Mouse (Mus musculus) gastrocnemius, postnatal 4 days (tissue): ENCODE data around the gene Dzip1. TPM values are rescaled to one million over a fixed set of nuclear protein-coding genes. Genes with fewer than 3 reads are reported as not detected.

ENCODE experiments used
- DNase-seq, 2 experiments: peaks; one replicate each; pipeline ENCODE4 v3.0.0; 2021 to 2022; ENCODE audit warnings: low spot score in 2 of 2, mixed read lengths in 2 of 2
- long read RNA-seq, 2 experiments: library from polyadenylated mRNA; stranded (forward); transcript quantifications; one replicate each; pipeline ENCODE4 v2.0.0; 2021
- total RNA-seq, 2 experiments: library from RNA; stranded (reverse); gene quantifications; 2 replicates each; pipeline ENCODE4 v1.2.3; 2021

Gene Dzip1
- 10 to 100 TPM; 14.0 to 14.4 TPM for total RNA-seq
- long read RNA-seq, experiment 1, partial matches to known transcripts: 0 of 4 reads
- long read RNA-seq, experiment 1, other reads (novel, unspliced or antisense): 4 of 4 reads
- long read RNA-seq, experiment 2, full-length matches to known transcripts: 1 of 9 reads
- long read RNA-seq, experiment 2, partial matches to known transcripts: 4 of 9 reads
- long read RNA-seq, experiment 2, other reads (novel, unspliced or antisense): 4 of 9 reads

DNA sequence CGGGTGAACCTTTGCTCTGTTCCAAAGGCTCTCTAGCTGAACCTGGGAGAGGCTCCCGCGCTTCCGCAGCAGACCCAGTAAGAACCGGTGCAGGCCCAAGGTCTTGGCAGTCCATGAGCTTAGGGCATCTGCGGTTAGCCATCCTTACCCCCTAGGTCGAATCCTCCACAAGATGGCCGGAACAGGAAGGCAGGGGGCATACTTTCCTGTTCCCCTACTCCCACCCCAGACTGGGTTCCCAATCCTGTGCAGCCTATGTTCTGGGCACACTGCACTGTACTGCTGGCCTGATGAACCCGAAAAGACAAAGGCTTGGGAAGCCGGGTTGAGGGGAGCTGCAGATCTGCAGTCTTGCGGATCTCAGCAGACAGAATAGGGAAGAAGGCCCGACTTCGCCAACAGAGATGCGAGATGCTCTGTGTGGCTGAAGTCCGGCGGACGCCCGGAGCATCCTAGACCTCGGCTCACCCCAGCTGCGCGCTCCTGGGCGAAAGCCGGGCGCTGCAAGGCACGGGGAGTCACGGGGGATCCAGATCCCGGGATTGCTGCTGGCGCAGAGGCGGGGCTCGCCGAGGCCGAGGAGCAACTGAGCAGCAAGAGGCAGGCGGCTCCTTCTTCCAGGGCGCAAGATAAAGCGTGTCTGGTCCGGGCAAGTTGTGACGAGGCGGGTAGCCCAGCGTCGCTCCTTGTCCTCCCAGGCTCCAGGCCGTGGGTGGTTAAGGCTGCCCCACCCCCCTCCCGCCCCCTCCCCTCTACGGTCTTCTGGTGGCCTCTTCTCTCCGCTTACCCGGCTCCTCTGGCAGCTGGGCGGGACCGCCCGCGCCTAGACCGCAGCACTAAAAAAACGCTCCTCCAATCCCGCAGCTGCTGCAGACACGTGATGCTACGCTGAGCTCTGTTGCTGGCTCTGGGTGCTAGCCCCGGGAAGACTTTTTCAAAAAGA lies at the start of gene Dzip1:
Gene Dzip1, minus strand, starts transcription at position 788 of the 943 bp plus-strand sequence.
- peak; percentile 35 to 70 for DNase-seq

DNA sequence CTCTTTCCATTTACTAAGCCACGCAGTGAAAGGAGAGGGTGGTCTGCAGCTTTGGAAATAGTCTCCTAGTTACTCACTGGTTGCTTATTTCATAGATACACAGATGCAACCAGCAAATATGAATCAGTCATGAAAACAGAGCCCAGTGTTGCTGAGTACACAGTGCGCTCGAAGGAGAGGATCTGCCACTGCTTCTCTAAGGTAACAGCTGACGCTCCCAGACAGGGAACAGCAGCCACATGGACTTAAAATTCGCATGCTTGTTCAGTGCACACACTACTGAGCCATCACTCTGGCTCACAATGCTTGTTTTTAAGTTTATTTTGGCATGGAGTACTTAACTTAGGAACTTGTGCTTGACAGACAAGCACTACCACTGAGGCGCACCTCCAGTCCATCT lies 47.0 kb upstream of the Dzip1 start:
- DNase-seq: no peak

DNA sequence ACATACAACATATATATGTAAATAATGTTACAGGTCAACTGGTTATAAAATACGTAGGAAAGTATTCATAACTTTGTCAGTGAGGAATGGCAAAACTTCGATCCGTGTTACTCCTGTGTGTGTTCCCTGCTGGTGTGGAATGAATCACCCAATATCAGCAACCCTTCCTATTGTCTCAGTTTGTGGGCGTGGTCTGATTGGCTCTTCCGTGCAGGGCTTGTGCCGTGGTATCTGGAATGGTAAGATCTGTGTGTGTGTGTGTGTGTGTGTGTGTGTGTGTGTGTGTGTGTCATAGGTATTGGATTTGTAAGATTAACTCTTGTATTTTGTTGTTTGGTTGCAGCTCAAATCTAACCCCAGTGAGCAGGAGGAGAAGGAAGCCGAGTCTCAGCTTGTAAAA lies 42.4 kb upstream of the Dzip1 start:
- DNase-seq: no peak

DNA sequence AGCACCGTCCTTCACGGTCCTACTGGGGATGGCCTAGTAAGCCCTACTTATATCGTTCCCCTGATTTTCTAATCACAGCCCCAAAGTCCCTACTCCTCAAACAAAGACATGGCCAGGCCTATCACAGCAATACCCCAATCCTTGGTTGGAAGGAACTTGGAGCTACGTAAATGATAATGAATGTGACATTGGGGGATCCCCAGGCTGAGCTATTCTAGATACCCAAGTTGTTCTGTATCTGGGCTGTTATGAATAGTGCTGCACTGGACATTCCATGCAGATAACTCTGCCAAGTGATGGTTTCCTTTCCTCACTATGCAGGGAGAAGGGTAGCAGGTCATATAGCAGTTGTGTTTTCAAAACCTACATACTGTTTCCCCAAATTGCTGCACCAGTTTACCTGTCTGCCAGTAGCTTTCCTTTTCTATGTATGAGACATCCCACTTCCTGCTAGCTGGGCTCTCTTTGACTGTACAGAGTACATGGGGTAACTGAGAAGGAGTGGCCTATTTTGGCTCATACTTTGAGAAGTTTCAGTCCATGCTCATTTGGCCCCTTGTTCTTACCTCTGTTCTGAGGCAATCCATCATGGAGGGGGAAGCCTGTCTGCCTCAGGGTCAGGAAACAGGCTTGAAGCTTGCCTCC lies 40.2 kb upstream of the Dzip1 start:
- no peak for DNase-seq

DNA sequence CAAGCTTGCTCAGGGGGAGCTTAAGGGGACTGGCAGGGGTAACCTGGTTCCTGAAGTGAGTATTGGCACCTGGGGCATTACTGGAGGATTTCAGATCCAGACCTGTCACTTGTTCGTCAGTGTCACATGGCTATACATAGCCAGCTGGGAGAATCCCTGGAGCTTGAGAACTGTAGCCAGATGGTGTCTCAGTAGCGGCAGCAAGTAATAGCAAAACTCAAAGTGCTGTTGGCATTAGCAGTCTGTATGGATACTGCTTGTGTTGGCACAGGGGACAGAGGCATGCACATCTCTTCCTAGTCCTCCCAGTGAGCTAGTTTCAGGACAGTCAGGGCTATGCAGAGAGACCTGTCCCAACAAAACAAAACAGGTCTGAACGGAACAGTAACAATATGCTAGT lies 32.8 kb upstream of the Dzip1 start:
- DNase-seq: no peak

DNA sequence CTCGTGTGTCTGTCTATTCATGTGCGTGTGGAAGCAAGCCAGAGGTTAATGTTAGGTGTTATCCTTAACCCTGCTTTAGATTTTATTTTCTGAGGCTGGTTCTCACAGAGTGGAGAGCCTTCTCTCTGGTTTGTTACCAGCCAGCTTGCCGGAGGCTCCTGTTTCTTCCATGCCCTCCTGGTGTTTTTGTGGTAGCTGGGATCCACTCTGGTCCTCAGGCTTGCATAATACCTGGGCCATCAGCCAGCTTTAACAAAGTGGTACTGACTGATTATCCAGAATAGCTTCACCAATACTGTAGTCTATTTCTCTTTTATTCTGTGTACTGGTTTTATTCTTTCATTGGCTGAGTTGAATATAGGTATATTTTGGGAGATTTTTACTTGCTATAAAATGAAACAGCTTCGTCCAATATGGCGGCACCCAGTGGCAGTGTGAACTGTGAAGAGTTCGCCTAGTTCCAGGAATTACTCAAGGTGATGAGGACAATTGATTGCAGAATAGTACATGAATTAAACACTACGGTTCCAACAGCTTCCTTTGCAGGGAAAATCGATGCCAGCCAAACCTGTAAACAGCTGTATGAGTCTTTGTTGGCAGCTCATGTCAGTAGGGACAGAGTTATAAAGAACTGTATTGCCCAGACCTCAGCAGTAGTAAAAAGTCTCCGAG lies 26.8 kb upstream of the Dzip1 start:
- DNase-seq: no peak

DNA sequence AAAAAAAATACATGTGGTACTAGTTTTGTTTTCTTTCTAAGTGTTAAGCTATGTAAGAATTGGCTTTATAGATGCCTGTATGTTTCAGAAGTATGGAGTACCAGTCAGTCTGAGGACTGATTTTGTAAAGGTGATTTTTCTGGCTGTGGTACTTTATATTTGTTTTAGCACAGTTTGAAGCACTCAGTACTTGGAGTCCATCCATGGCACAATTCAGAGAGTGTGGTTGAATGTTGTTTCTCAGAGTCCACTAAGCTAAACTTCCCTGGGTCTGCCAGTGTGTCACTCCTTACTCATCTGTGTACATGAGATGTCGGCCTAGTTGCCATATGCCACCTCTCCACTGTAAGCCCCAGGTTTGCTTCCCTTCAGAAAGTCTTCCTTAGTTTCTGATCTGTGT lies 23.6 kb upstream of the Dzip1 start:
- DNase-seq: no peak

DNA sequence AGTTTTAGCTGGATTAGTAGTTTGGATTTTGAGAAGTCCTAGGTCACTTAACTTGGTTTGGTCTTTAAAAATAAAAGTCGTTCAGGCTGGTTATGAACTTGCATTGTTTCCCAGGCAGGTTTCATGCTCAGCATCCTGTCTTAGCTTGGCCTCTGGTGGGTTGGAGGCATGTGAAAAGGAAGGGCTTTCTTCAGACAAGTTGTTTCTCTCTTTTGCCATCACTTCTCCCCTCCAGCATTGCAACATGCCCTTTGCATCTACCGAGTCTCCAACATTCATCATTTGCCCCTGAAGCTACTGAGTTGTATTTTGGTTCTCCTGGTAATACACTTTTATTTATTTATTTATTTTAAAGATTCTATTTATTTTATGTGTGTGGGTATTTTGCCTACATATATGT lies 19.4 kb upstream of the Dzip1 start:
- DNase-seq: no peak

DNA sequence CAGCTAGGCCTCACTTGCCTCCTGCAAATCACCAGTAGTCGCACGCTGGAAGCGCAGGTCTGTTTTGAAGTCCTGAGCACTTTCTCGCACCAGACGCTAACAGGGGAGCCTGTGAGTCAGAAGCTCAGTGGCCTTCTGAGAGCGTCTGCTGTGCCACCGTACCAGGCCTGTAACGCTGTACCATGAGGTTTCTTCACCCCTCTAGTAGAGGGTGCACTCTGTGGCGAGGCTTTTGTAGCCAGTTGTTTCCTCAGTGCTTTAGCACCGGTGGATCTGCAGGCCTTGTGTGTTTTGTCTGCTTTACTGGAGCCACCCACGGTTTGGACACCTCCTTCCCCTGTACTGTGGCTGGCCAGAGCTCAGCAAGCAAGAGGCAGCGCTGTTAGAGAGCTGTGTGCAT lies 16.8 kb upstream of the Dzip1 start:
- DNase-seq: no peak

DNA sequence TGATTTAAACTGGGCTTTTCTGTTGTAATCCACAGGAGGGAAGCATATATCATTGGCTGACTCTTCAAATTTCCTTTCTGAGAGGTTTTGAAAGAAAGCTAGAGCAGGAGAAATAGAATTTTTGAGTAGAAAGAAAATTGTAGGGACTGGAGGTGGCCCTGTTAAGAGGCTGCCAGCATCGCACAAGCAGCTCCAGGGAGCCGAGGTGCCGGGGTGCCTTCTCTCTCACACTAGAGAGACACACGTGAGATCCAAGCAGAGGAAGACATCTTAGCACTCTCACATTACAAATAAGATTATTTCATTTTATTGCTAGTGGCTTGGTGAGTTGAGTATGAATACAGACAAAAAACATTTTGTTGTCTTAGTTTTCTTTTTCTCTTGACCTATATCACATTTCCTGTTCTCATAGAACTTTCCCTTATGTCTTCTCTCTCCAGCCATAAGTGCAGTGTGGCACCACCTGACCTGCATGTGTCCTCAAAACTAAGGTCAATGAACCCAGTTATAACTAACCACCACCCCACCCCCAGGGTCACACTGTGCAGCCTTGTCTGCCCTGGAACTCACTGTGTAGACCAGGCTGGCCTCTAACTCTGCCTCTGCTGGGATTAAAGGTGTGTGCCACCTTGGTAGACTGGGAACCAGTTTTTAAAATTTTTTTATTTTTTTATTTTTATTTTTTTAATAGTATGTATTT lies 15.7 kb upstream of the Dzip1 start:
- DNase-seq: no peak

DNA sequence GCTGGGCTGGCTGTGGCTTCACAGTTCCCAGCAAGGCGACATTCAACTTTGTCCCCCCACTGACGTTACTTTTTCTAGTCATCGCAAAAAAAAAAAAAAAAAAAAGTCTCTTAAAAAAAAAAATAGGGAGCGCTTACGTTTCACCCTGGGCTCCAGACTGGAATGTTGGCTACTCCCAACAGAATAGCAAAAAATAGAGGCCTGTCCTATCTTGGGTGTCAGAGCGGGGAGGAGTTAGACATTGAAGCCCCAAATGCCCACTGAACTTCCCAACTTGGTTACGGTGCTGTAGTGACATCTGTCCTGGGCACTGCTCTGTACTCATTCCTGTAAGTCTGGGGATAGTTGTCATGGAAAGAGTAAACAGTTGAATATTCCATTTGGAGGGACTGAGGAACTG lies 13.3 kb upstream of the Dzip1 start:
- no peak for DNase-seq

DNA sequence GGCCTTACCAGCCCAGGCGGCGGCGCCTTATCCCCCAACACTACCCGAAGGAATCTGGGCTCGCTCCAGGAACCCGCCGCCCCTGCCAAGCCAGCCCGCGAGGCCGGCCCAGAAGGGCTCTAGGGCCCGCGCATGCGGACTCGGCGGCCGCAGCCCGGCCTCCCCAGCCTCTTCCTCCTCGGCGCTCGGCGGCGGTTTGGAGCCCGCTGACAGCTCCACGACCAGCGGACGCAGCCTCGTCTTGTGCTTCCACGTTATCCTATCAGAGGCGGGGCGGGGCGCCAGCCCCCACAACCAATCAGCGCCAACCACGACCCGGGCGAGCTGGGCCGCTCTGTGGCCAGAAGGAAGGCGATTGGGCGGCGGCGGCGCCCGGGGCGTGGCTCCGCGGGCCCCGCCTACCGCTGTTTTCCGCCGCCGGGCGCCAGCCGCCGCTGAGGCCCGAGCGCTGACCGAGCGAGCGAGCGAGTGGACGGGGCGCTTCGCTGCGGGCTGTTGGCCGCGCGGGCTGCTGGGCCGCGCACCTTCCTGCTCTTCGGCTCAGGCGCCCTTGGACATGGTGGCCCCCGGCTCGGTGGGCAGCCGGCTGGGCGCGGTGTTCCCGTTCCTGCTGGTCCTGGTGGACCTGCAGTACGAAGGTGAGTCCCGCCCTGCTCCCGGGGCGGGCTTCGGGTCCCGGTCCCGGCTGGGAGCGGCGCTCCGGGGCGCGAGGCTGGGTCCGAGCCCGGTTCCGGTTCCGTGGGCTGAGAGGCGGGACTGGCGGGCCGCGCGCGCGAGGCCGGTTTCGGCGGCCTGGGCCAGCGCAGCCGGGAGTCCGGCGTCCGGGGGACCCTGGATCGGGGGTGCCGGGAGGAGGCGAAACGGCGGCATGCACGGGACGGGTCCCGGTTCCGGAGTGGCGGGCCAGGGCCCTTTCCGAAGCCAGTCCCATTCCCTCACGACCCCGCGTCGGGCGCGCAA lies 12.6 kb upstream of the Dzip1 start, which contains the start of gene Dnajc3:
Gene Dnajc3, plus strand, starts transcription at position 444 of the 960 bp plus-strand sequence.
- peak; percentile 99 to 100 for DNase-seq

DNA sequence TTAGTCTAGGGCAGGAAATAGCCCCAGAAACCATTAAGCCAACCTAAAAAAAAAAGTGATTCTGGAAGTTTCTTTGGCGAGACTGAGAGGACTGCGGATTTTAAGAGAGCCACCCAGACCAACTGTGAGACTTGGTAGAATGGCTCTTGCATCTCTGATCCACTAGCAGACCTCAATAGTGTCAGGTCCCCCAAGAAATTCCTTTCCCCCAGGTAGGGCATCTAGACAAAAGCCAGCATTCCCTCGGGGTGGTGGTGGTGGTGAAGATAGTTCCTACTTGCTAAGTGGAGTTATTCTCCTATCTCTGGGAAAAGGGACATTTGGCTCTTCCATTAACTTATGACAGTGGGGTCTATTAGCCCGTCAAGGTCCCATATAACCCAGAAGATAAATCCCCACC lies 11.7 kb upstream of the Dzip1 start:
- DNase-seq: no peak

DNA sequence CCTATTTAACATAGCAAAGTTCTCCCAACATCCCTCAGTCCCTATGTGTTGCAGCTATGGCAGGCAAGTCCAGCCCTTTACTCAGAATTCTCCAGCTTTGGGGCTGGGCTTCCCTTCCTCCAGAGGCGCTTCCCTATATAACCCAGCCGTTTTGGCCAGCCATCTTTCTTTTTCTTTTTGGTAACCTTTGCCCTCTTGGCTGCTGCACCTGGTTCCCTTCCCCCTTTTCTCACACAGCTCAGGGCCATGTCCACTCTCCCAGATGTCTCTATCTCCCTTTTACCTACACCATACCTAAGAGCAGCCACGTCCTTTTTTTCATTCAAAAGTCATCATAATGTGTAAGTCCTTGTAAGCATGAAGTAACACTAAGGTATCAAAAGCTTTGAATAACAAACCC lies 11.0 kb upstream of the Dzip1 start:
- DNase-seq: no peak

DNA sequence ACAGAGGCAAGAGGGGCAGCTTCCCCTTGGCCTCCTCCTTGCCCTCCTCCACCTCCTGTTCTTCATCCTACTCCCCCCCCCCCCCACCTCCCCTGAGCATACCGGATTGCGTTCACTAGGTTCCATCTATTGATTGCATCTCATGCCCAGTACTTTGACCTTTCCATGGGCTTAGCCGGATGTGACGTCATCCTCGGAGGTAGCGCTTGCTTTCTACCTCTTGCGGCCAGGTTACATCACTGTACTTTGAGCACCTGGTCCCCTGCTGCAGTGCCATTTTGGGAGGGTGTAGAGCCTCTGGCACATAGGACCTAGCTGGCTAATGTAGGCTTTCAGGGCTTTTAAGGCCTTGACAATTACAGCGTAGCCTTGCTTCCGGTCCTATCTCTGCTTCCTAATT lies 9.4 kb upstream of the Dzip1 start:
- DNase-seq: no peak

DNA sequence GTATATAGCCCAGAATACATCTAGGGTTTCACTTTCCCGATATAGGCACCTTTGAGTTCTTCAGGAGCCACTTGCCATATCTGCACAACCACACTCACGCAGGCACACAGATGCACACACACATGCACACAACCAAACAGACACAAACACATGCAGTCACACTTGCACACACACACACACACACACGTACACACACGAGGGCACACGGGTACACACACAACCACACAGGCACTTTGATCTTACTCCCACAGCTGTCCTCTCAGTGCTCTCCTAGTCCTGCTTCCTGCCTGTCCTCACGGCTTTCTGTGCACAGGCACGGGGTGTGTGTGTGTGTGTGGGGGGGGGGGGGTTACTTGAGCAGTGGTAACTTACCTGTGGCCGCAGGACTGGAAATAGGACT lies 7.7 kb upstream of the Dzip1 start:
- no peak for DNase-seq

DNA sequence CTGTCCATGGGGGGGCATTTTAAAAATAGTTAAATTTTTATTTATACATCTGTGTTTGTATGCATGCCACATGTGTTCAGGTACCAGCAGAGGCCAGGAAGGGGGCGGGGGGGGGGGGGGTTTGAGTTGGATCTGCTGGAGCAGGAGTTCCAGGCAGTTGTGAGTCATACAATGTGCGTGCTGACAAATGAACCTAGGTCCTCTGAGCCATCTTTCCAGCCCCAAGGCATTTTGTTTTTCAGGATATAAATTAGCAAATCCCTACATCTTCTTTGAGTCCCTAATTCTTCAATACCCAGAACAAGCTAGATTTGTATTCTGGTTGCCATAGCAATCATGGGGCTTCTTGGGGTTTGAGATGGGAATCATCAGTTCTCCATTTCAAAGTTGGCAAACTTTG lies 5.9 kb upstream of the Dzip1 start:
- no peak for DNase-seq

DNA sequence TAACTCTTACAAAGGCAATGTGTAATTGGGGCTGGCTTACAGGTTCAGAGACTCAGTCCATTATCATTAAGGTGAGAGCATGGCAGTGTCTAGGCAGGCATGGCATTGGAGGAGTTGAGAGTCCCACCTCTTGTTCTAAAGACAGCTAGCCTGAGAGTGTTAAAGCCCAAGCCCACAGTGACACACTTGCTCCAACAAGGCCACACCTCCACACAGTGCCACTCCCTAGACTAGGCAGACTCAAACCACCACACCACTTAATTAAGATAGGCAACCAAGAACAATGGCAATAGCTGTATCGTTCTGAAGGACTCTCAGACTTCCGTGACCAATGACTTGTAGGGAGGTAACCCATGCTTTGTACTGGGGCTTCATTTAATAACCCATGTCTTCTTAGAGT lies 5.5 kb upstream of the Dzip1 start:
- no peak for DNase-seq

DNA sequence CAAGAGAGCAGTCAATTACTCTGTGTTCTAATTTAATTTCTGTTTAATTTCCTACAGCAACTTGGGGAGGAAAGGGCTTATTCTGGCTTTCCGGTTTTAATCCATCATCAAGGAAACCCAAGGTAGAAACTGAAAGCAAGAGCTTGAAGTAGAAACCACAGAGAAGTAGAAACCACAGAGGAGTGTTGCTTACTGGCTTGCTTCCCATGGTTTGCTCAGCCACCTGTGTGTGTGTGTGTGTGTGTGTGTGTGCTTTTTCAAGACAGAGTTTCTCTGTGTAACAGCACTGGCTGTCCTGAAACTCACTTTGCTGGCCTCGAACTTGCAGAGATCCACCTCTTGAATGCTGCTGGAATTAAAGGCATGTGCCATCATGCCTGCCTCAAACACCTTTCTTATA lies 4.5 kb upstream of the Dzip1 start:
- no peak for DNase-seq

DNA sequence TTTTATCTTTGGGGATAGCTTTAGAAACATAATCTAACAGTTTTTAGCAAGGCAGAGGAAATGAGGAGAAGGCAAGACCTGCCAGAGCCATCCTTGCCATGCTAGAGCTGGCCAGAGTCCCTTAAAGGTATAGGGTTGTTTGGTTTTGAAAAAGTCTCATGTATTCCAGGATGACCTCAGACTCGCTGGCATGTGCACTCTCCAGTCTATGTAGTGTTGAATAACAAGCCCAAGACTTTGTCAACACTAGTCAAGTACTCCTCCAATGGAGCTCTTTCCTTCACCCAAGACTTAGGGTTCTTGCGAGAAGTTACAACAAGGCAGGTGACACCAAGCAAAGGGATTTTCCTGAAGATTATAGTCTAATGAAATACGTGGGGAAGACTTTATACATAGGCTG lies 3.3 kb upstream of the Dzip1 start:
- DNase-seq: no peak
